Mouse (Mus musculus): ENCODE data around the gene Cdr2. TPM values are rescaled to one million over a fixed set of nuclear protein-coding genes. Genes with fewer than 3 reads are reported as not detected.
"Not testable (repeated sequence)": the region's sequence is repeated elsewhere in the genome, so short reads cannot be mapped to it uniquely, and the experiment has no call there.

The Cdr2 gene
- polyA plus RNA-seq, 1 experiment from 2014 or later = 13.2 TPM

DNA sequence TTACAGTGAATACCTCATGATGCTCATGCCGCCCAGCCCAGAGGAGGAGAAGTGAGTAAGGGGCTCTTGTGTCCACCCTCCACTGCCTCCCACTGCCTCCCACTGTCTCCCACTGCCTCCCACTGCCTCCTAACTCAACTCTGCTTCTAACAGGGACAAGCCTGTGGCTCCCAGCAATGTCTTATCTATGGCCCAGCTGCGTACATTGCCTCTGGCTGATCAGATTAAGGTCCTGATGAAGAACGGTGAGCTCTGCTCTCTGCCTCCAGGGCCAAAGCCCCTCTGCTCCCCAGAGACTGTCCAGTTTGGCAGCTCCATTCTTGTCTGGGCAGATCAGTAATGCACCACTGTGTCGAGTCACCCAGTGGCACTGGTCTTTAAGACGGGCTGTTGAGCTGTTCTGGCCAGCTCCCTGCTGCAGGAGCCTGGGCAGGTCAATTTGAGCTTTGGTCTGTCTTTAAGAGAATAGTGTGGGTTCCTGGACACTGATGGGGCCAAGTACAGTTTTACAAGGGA is 48.4 kb downstream of the Cdr2 start:
- H3K36me3 ChIP-seq (ENCODE audit: control insufficient read depth, insufficient read depth, low read length) = peaks cover 65% of the 10 kb centered on the region
- H3K27ac ChIP-seq (ENCODE audit: low read length) = no peak overlapping the region
- no peak overlapping the region for H3K9ac ChIP-seq (replicated peaks; ENCODE audit: low read depth, low read length)
- no peak overlapping the region for H3K4me2 ChIP-seq (replicated peaks; ENCODE audit: low read depth, low read length)
- no peaks in the 10 kb centered on the region for H3K27me3 ChIP-seq (ENCODE audit: control insufficient read depth, insufficient read depth, low read length)
- H3K4me3 ChIP-seq (ENCODE audit: low read depth, low read length) = no peak overlapping the region
- H3K9me3 ChIP-seq (ENCODE audit: control insufficient read depth, low read depth, low read length) = no peaks in the 10 kb centered on the region
- ATAC-seq (ENCODE audit: insufficient number of reproducible peaks, insufficient read depth, low FRiP score, low read depth) = no peak
- H3K4me1 ChIP-seq (ENCODE audit: control insufficient read depth, insufficient read depth, low read length) = no peaks in the 10 kb centered on the region
- 77% methylated on average over 5 of the region's 5 CpGs for WGBS

DNA sequence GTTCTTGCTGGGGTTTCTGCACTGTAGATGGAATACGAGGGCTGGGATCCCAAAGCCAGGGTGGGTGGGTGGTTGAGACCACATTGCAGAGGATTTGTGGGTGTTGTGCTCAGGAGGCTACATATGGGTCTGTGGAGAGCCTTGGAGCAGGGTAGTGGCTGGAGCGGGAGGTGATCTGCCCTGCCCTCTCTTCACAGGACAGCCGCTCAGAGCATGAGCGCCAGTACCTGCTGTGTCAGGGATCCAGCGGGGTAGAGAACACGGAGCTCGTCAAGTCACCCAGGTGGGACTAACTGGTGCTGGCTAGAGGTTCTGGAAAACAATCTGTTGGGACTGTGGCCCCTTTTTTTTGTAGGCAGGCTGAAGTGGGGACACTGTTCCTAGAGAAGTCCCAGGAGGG is 49.0 kb downstream of the Cdr2 start:
- Histone ChIP-seq H3K4me2 (replicated peaks; ENCODE audit: low read depth, low read length) (no peak overlapping the region), H3K27me3 (ENCODE audit: control insufficient read depth, insufficient read depth, low read length) (no peaks in the 10 kb centered on the region), H3K4me3 (ENCODE audit: low read depth, low read length) (no peak overlapping the region), H3K9me3 (ENCODE audit: control insufficient read depth, low read depth, low read length) (no peaks in the 10 kb centered on the region), H3K4me1 (ENCODE audit: control insufficient read depth, insufficient read depth, low read length) (no peaks in the 10 kb centered on the region), H3K36me3 (ENCODE audit: control insufficient read depth, insufficient read depth, low read length) (peaks cover 66% of the 10 kb centered on the region), H3K9ac (replicated peaks; ENCODE audit: low read depth, low read length) (no peak overlapping the region), H3K27ac (ENCODE audit: low read length) (no peak overlapping the region)
- WGBS = 92% methylated on average over 7 of the region's 7 CpGs
- ATAC-seq (ENCODE audit: insufficient number of reproducible peaks, insufficient read depth, low FRiP score, low read depth) = no peak

DNA sequence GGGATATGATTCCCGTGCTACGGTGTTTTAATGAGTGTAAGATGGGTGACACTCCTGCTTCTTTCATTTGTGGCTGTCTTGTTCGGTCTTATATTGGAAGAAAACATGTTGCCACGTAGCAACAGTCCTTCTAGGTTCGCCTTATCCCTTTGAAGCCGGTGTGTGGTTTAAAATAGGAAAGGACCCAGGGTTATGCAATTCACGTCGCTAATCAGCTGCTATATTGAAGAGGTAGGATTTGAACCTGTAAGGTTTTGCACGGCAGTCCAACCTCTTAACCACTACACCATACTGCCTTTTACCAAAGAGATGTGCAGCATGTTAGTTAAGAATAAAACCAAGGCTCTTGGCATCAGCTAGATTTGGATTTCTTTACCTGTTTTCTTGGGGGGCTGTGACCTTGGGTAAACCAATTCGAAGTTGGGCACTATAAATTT is 63.6 kb downstream of the Cdr2 start:
- WGBS = 6% methylated on average over 10 of the region's 10 CpGs
- peak; percentile 59; the same call in 1 of the 2 replicates for ATAC-seq (ENCODE audit: insufficient number of reproducible peaks, insufficient read depth, low FRiP score, low read depth)
- peak overlapping the region; percentile 63 for H3K4me2 ChIP-seq (replicated peaks; ENCODE audit: low read depth, low read length)
- H3K9ac ChIP-seq (replicated peaks; ENCODE audit: low read depth, low read length) = peak overlapping the region; percentile 71
- peak overlapping the region; percentile 81; the same call in 1 of the 2 replicates for H3K27ac ChIP-seq (ENCODE audit: low read length)
- no peaks in the 10 kb centered on the region for H3K27me3 ChIP-seq (ENCODE audit: control insufficient read depth, insufficient read depth, low read length)
- peaks cover 5% of the 10 kb centered on the region; the same call in 1 of the 2 replicates for H3K4me1 ChIP-seq (ENCODE audit: control insufficient read depth, insufficient read depth, low read length)
- H3K4me3 ChIP-seq (ENCODE audit: low read depth, low read length) = peak overlapping the region; percentile 73
- H3K9me3 ChIP-seq (ENCODE audit: control insufficient read depth, low read depth, low read length) = no peaks in the 10 kb centered on the region
- H3K36me3 ChIP-seq (ENCODE audit: control insufficient read depth, insufficient read depth, low read length) = no peaks in the 10 kb centered on the region; the same call in 1 of the 2 replicates

DNA sequence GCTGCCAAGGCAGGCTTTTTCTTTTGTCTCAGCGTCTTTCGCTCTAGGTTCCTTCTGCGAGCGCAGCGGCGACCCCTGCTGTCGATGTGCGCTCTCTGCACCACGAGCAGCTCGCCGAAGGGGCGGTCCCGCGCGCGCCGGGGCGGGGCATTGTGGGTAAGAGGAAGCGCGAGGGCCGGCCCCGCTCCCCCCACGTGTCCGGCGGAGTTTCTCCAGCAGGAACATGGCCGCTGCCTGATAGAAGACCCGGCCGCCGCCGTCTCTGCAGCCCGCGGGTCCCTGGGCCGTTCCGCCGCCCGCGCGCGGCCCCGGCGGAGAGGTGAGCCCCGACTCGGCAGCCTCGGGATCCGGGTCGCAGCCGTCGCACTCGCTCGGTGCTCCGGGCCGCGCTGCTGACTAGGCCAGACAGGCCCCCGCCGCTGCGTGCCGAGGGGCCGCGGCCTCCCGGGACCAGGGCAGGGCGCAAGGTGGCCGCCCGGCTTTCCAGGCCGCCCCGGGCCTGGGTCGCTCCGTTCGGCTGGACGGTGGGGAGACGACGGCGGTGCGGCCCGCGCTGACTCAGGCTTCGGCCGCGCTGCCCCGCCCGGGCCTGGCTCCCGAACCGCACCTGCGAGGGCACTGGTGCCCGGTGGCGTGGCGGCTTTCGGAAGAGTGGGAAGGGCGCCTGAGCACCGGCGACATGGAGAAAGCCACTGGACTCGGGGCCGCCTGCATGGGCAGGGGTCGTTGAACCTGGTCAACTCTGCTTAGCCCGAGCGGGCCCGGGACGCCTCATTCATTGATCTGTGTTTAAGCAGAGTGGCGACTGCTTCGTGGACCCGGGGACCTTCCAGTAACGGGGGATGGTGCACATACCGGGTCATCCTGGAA is 64.3 kb downstream of the Cdr2 start, which contains the start of gene Polr3e:
Gene Polr3e (plus strand): TSS at position 153 of the 870 bp plus-strand sequence.
- WGBS = under 1% methylated on average over 100 of the region's 102 CpGs
- H3K4me3 ChIP-seq (ENCODE audit: low read depth, low read length) = peak within 1 kb of the TSS; percentile 73
- no peaks in the 10 kb centered on the region for H3K9me3 ChIP-seq (ENCODE audit: control insufficient read depth, low read depth, low read length)
- peak within 1 kb of the TSS; percentile 81 for H3K27ac ChIP-seq (ENCODE audit: low read length)
- peaks cover 5% of the 10 kb centered on the region; the same call in 1 of the 2 replicates for H3K4me1 ChIP-seq (ENCODE audit: control insufficient read depth, insufficient read depth, low read length)
- peak; percentile 93 for ATAC-seq (ENCODE audit: insufficient number of reproducible peaks, insufficient read depth, low FRiP score, low read depth)
- H3K4me2 ChIP-seq (replicated peaks; ENCODE audit: low read depth, low read length) = peak within 1 kb of the TSS; percentile 63
- H3K9ac ChIP-seq (replicated peaks; ENCODE audit: low read depth, low read length) = peak within 1 kb of the TSS; percentile 71
- no peaks in the 10 kb centered on the region for H3K27me3 ChIP-seq (ENCODE audit: control insufficient read depth, insufficient read depth, low read length)
- no peaks in the 10 kb centered on the region for H3K36me3 ChIP-seq (ENCODE audit: control insufficient read depth, insufficient read depth, low read length)

DNA sequence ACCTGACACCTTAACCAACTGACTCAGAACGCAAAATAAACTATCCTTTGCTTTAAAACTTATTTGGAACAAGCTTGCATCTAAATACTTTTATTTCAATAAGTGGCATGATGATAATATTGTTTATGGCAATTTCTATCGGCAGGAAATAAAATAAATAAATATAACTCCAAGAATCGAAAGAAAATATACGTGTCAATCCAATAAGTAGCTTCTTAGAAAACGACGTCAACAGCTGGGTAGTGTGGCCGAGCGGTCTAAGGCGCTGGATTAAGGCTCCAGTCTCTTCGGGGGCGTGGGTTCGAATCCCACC is 64.9 kb downstream of the Cdr2 start:
- ATAC-seq (ENCODE audit: insufficient number of reproducible peaks, insufficient read depth, low FRiP score, low read depth) = peak; percentile 88
- 9% methylated on average over 12 of the region's 12 CpGs for WGBS
- H3K4me3 ChIP-seq (ENCODE audit: low read depth, low read length) = peak overlapping the region; percentile 73
- H3K9ac ChIP-seq (replicated peaks; ENCODE audit: low read depth, low read length) = no peak overlapping the region
- peaks cover 5% of the 10 kb centered on the region; the same call in 1 of the 2 replicates for H3K4me1 ChIP-seq (ENCODE audit: control insufficient read depth, insufficient read depth, low read length)
- H3K27ac ChIP-seq (ENCODE audit: low read length) = no peak overlapping the region
- H3K4me2 ChIP-seq (replicated peaks; ENCODE audit: low read depth, low read length) = peak overlapping the region; percentile 31; the same call in 1 of the 2 replicates
- no peaks in the 10 kb centered on the region for H3K36me3 ChIP-seq (ENCODE audit: control insufficient read depth, insufficient read depth, low read length)
- no peaks in the 10 kb centered on the region for H3K9me3 ChIP-seq (ENCODE audit: control insufficient read depth, low read depth, low read length)
- no peaks in the 10 kb centered on the region for H3K27me3 ChIP-seq (ENCODE audit: control insufficient read depth, insufficient read depth, low read length)

DNA sequence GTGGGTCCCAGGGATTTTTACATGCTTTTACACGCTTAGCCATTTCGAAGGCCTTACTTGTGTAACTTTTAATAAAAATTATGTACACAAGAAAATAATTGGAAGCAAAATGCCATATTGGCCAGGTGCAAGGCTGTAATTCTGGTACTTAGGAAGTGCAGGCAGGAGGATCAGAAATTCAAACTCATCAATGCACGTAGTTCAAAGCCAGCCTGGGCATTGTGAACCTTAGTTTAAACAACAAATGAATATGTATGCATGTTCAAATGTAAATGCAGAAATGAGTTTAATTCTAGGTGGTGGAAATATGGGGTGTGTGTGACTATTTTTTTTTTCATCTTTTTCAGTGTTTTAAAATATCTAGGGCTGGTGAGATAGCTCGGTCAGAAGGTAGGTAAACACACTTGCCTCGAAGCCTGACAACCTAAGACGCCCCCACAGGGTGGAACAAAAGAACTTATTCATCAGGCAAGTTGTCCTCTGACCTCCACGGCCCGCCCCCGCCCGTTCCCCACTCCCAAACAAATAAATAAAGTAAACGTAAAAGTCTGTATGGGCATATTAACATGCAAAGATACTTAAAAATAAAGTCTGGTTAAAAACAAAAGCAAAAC is 65.7 kb downstream of the Cdr2 start:
- H3K27me3 ChIP-seq (ENCODE audit: control insufficient read depth, insufficient read depth, low read length) = no peaks in the 10 kb centered on the region
- H3K4me2 ChIP-seq (replicated peaks; ENCODE audit: low read depth, low read length) = peak overlapping the region; percentile 31
- WGBS = 31% methylated on average over 11 of the region's 11 CpGs
- H3K4me1 ChIP-seq (ENCODE audit: control insufficient read depth, insufficient read depth, low read length) = peaks cover 5% of the 10 kb centered on the region; the same call in 1 of the 2 replicates
- no peak overlapping the region for H3K9ac ChIP-seq (replicated peaks; ENCODE audit: low read depth, low read length)
- ATAC-seq (ENCODE audit: insufficient number of reproducible peaks, insufficient read depth, low FRiP score, low read depth) = no peak
- no peak overlapping the region for H3K4me3 ChIP-seq (ENCODE audit: low read depth, low read length)
- no peak overlapping the region for H3K27ac ChIP-seq (ENCODE audit: low read length)
- no peaks in the 10 kb centered on the region for H3K36me3 ChIP-seq (ENCODE audit: control insufficient read depth, insufficient read depth, low read length)
- H3K9me3 ChIP-seq (ENCODE audit: control insufficient read depth, low read depth, low read length) = no peaks in the 10 kb centered on the region

DNA sequence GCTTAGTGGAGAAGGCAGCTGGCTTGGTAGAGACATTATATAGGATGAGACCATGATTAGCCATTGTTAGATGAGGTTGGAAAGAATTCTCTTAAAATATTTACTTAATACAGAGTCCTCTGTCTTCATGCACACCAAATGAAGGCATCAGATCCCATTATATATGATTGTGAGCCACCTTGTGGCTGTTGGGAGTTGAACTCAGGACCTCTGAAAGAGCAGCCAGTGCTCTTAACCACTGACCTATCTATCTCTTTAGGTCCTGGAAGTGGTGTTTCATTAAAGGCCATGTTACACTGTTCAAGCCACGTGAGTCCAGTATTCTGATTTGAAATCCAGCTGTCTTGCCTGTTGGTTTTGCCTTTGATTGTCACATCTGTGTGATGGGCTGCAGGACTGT is 68.8 kb downstream of the Cdr2 start:
- Histone ChIP-seq H3K27me3 (ENCODE audit: control insufficient read depth, insufficient read depth, low read length) (no peaks in the 10 kb centered on the region), H3K9me3 (ENCODE audit: control insufficient read depth, low read depth, low read length) (no peaks in the 10 kb centered on the region), H3K27ac (ENCODE audit: low read length) (no peak overlapping the region), H3K9ac (replicated peaks; ENCODE audit: low read depth, low read length) (no peak overlapping the region), H3K4me3 (ENCODE audit: low read depth, low read length) (no peak overlapping the region), H3K4me2 (replicated peaks; ENCODE audit: low read depth, low read length) (no peak overlapping the region), H3K36me3 (ENCODE audit: control insufficient read depth, insufficient read depth, low read length) (no peaks in the 10 kb centered on the region), H3K4me1 (ENCODE audit: control insufficient read depth, insufficient read depth, low read length) (0 out of 2 replicates have a peak, but pooled peaks cover under 1% of the 10 kb centered on the region)
- no peak for ATAC-seq (ENCODE audit: insufficient number of reproducible peaks, insufficient read depth, low FRiP score, low read depth)
- WGBS = 38% methylated on average over 1 of the region's 1 CpGs

DNA sequence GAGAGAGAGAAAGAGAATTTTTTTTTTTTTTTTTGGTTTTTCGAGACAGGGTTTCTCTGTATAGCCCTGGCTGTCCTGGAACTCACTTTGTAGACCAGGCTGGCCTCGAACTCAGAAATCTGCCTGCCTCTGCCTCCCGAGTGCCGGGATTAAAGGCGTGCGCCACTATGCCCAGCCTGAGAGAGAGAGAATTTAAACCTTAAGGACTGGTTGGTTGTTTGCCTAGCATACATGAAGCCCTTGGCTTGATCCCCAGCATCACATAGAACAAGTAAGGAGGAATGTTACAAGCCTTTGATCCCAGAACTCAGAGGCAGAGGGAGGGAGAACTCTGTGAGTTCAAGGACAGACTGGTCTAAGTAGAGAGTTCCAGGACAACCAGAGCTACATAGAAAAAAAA is 70.8 kb downstream of the Cdr2 start:
- not testable (repeated sequence) for H3K4me2 ChIP-seq (replicated peaks; ENCODE audit: low read depth, low read length); H3K27ac ChIP-seq (ENCODE audit: low read length); H3K36me3 ChIP-seq (ENCODE audit: control insufficient read depth, insufficient read depth, low read length); H3K9ac ChIP-seq (replicated peaks; ENCODE audit: low read depth, low read length); H3K4me1 ChIP-seq (ENCODE audit: control insufficient read depth, insufficient read depth, low read length); H3K9me3 ChIP-seq (ENCODE audit: control insufficient read depth, low read depth, low read length); H3K4me3 ChIP-seq (ENCODE audit: low read depth, low read length); H3K27me3 ChIP-seq (ENCODE audit: control insufficient read depth, insufficient read depth, low read length); ATAC-seq (ENCODE audit: insufficient number of reproducible peaks, insufficient read depth, low FRiP score, low read depth)
- 88% methylated on average over 6 of the region's 6 CpGs for whole genome bisulfite sequencing
